Mouse (Mus musculus): ENCODE data around the gene Naaladl1.

GRCm38 (mm10) chr19:6058513-6058912 lies 47.1 kb upstream of the Naaladl1 start:
- TF ChIP-seq POLR2A (IDR thresholded peaks at IDR 0.05; ENCODE audit: insufficient read length, low read depth) (no peak), CEBPB (IDR thresholded peaks at IDR 0.05; ENCODE audit: insufficient read depth, poor library complexity, severe bottlenecking) (peak; percentile 57), TCF3 (IDR thresholded peaks at IDR 0.05; ENCODE audit: insufficient read length, low read depth) (no peak), USF1 (IDR thresholded peaks at IDR 0.05; ENCODE audit: low read depth) (no peak), MYOG (IDR thresholded peaks at IDR 0.05; ENCODE audit: control insufficient read depth in 1 of 3, insufficient read depth in 1 of 3, insufficient read length in 2 of 3, low read depth in 2 of 3) (no peak), POLR2AphosphoS2 (IDR thresholded peaks at IDR 0.05; ENCODE audit: insufficient read length, low read depth) (no peak), MYOD1 (IDR thresholded peaks at IDR 0.05; ENCODE audit: control insufficient read depth in 1 of 3, insufficient read length in 2 of 3, low read depth in 2 of 3) (no peak), TCF12 (IDR thresholded peaks at IDR 0.05; ENCODE audit: insufficient read depth, poor library complexity, severe bottlenecking) (no peak), MAX (IDR thresholded peaks at IDR 0.05; ENCODE audit: low read depth) (no peak)
